Mouse (Mus musculus) embryonic fibroblast, embryonic 13.5 days (primary cell): ENCODE data around the gene 9230112D13Rik.

Source experiments
- CTCF ChIP-seq: IDR thresholded peaks from 2 replicates; pipeline ENCODE4 v1.5.1; 2011; ENCODE audit warnings: mild to moderate bottlenecking, control low read depth, low read length, moderate library complexity, borderline replicate concordance; ENCODE audit not compliant: insufficient read depth
- POLR2A ChIP-seq: IDR thresholded peaks from 2 replicates; pipeline ENCODE4 v1.6.1; 2011; ENCODE audit warnings: low read depth, mild to moderate bottlenecking, control low read depth, low read length, moderate library complexity

DNA sequence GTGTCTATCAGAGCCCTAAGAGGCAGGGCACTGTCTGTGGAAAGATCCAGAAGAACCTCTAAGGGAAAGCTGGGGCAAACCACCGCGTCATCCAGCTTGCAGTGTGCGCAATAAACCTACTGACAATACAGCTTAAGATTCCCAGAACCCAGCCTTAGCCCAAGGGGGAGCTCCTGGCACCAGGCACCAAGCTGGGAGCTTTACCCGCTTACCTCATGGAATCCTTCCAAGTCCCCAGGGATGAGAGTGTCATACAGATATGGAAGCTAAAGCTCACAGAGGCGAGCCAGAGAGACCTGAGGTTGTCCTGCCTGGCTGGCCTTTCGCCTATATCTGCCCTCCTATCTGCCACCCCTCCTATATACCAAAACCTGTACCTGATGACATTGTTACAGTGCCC lies 21.0 kb upstream of the 9230112D13Rik start:
- TF ChIP-seq POLR2A (no peak), CTCF (no peak)
